Comparison of ENCODE assay signal across 14 mouse cellular contexts in the genomic region with DNA sequence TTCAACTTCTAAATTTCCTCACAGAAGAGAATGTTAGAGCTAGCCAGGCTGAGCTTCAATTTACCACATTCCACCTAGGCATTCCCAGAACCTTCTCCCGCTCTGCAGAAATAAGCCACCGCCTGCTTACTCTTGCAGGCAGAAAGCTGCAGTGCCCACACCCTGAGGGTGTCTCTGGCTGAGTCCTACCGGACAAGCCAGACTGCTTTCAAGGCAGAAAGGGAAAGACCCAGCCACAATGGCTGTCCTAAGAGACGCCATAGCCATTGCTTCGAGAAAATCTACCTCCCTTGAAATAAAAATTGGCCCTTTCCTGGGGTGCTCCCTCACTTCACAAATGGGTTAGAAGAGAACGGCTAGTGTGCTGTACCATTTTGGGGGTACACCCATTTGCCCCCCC.
DNase-seq lines count a peak whose midpoint lies in the region; ATAC-seq lines count a peak whose summit lies in the region.
"Had no signal": no experiment of that assay in that cellular context is flagged by ENCODE, and none has a peak within 500 bp of the region (broad histone marks: within the 10 kb centered on the region; RNA-seq: fewer than 3 reads in every experiment).

No protein-coding gene starts in this region.

- H3K27me3 ChIP-seq in embryonic facial prominence, embryonic 11.5 days (ENCODE audit: control insufficient read depth, insufficient read depth, low read length) = peaks cover 43% of the 10 kb centered on the region
- no peaks in the 10 kb centered on the region for H3K27me3 ChIP-seq in hindbrain, embryonic 14.5 days (ENCODE audit: control insufficient read depth, insufficient read depth, low read length)
- no peaks in the 10 kb centered on the region; the same call in 1 of the 2 replicates for H3K27me3 ChIP-seq in neural tube, embryonic 13.5 days

- H3K4me1 ChIP-seq in embryonic facial prominence, embryonic 11.5 days (ENCODE audit: control insufficient read depth, insufficient read depth, low read length) = peaks cover 6% of the 10 kb centered on the region; the same call in 1 of the 2 replicates
- peaks cover 32% of the 10 kb centered on the region for H3K4me1 ChIP-seq in hindbrain, embryonic 14.5 days (replicated peaks; ENCODE audit: control insufficient read depth, insufficient read depth, low read length)
- H3K4me1 ChIP-seq in neural tube, embryonic 13.5 days (replicated peaks) = peaks cover 41% of the 10 kb centered on the region

- no peak overlapping the region for H3K9ac ChIP-seq in embryonic facial prominence, embryonic 11.5 days (replicated peaks; ENCODE audit: low read length)
- H3K9ac ChIP-seq in hindbrain, embryonic 14.5 days = peak overlapping the region; percentile 100
- H3K9ac ChIP-seq in neural tube, embryonic 13.5 days = peak overlapping the region; percentile 99
- H3K9ac ChIP-seq: limb, embryonic 13.5 days had no signal

- no peaks in the 10 kb centered on the region for H3K9me3 ChIP-seq in embryonic facial prominence, embryonic 11.5 days (replicated peaks; ENCODE audit: control insufficient read depth, low read length)
- no peaks in the 10 kb centered on the region for H3K9me3 ChIP-seq in hindbrain, embryonic 14.5 days (ENCODE audit: control insufficient read depth, low read length)
- H3K9me3 ChIP-seq in neural tube, embryonic 13.5 days = no peaks in the 10 kb centered on the region
- H3K9me3 ChIP-seq: limb, embryonic 13.5 days had no signal

- H3K4me3 ChIP-seq in embryonic facial prominence, embryonic 11.5 days (ENCODE audit: low read depth, low read length) = no peak overlapping the region
- peak overlapping the region; percentile 68 for H3K4me3 ChIP-seq in hindbrain, embryonic 14.5 days (replicated peaks; ENCODE audit: low read length)
- peak overlapping the region; percentile 82 for H3K4me3 ChIP-seq in neural tube, embryonic 13.5 days
- H3K4me3 ChIP-seq: limb, embryonic 13.5 days had no signal

- no peak overlapping the region for H3K27ac ChIP-seq in embryonic facial prominence, embryonic 11.5 days (replicated peaks; ENCODE audit: low read depth, low read length)
- H3K27ac ChIP-seq in hindbrain, embryonic 14.5 days = peak overlapping the region; percentile 100
- peak overlapping the region; percentile 100 for H3K27ac ChIP-seq in neural tube, embryonic 13.5 days (replicated peaks)
- H3K27ac ChIP-seq: limb, embryonic 13.5 days; stomach, postnatal 0 days had no signal

- no peaks in the 10 kb centered on the region for H3K36me3 ChIP-seq in embryonic facial prominence, embryonic 11.5 days (replicated peaks; ENCODE audit: control insufficient read depth, insufficient read depth, low read depth, low read length)
- H3K36me3 ChIP-seq in hindbrain, embryonic 14.5 days (replicated peaks; ENCODE audit: control insufficient read depth, insufficient read depth) = peaks cover 40% of the 10 kb centered on the region
- H3K36me3 ChIP-seq in neural tube, embryonic 13.5 days = peaks cover 30% of the 10 kb centered on the region
- H3K36me3 ChIP-seq: limb, embryonic 13.5 days had no signal

- 36% methylated on average over 6 of the region's 6 CpGs for WGBS in embryonic facial prominence, embryonic 11.5 days
- WGBS in hindbrain, embryonic 14.5 days = 38% methylated on average over 6 of the region's 6 CpGs
- WGBS in neural tube, embryonic 13.5 days = 29% methylated on average over 6 of the region's 6 CpGs

- peak; percentile 45 to 59 for DNase-seq in cerebellum, adult 18-20 months
- DNase-seq in cerebellum, postnatal 4 days (ENCODE audit: low spot score in 2 of 2) = no peak
- DNase-seq in embryonic facial prominence, embryonic 11.5 days (ENCODE audit: low spot score) = no peak
- DNase-seq in hindbrain, embryonic 14.5 days (ENCODE audit: low spot score) = no peak
- no peak for DNase-seq in heart, adult 11 months
- no peak for DNase-seq in adrenal gland, postnatal 10 days
- DNase-seq in heart, adult 9 months (ENCODE audit: low spot score in 2 of 2) = no peak
- DNase-seq: gastrocnemius, postnatal 10 days; kidney, adult 9 months; right cerebral cortex, postnatal 4 days had no signal

- H3K4me2 ChIP-seq in embryonic facial prominence, embryonic 11.5 days (ENCODE audit: low read depth, low read length) = 0 out of 2 replicates have a peak overlapping the region, but pooled peaks have one; percentile 21
- peak overlapping the region; percentile 100 for H3K4me2 ChIP-seq in hindbrain, embryonic 14.5 days (replicated peaks)
- H3K4me2 ChIP-seq in neural tube, embryonic 13.5 days = peak overlapping the region; percentile 93
- H3K4me2 ChIP-seq: limb, embryonic 13.5 days had no signal

- ATAC-seq in embryonic facial prominence, embryonic 11.5 days (replicated peaks; ENCODE audit: insufficient number of reproducible peaks, low FRiP score, low TSS enrichment, low read depth) = no peak
- ATAC-seq in hindbrain, embryonic 14.5 days (ENCODE audit: low FRiP score) = no peak
- no peak for ATAC-seq in neural tube, embryonic 13.5 days (ENCODE audit: low read depth)
- ATAC-seq: activated CD4-positive, CD25-positive, alpha-beta regulatory T cell, adult 4 months had no signal

Comparison
In these comparisons a context has a peak if more than half of its experiments do, and no peak if none do; other contexts are left out.
1. DNase-seq: peak in cerebellum, adult 18-20 months (2 of 2); none in cerebellum, postnatal 4 days (0 of 2), embryonic facial prominence, embryonic 11.5 days (single experiment), hindbrain, embryonic 14.5 days (single experiment), heart, adult 11 months (single experiment), adrenal gland, postnatal 10 days (single experiment) and heart, adult 9 months (0 of 2).
2. H3K4me2 ChIP-seq: peak in every context shown above with its lines; median percentile 100 in hindbrain, embryonic 14.5 days; 93 in neural tube, embryonic 13.5 days; 21 in embryonic facial prominence, embryonic 11.5 days.